Mouse (Mus musculus): ENCODE results near the gene Vmn1r203. TPM values are rescaled to one million over a fixed set of nuclear protein-coding genes. Genes with fewer than 3 reads are reported as not detected.
"Not testable (repeated sequence)": the region's sequence is repeated elsewhere in the genome, so short reads cannot be mapped to it uniquely, and the experiment has no call there.

The Vmn1r203 gene
- not detected in 2 replicates for polyA plus RNA-seq (2015; fragmentation: Nextera tagmentation; extraction: Ambion mirVana)

- no peak within 1 kb of the TSS for H3K27ac ChIP-seq
- H3K9me3 ChIP-seq, result no peaks in the 10 kb centered on the region
- no peaks in the 10 kb centered on the region for H3K27me3 ChIP-seq (replicated peaks)
- no peak for ATAC-seq (replicated peaks)
- no peak within 1 kb of the TSS for H3K4me2 ChIP-seq
- H3K4me3 ChIP-seq, result no peak within 1 kb of the TSS
- no peak within 1 kb of the TSS for H3K9ac ChIP-seq
- H3K4me1 ChIP-seq, result no peaks in the 10 kb centered on the region
- no peaks in the 10 kb centered on the region for H3K36me3 ChIP-seq (replicated peaks)
Observed at GRCm38 (mm10) chr13:22517814-22518213, at the start of gene Vmn1r203. Vmn1r203 (plus strand) TSS chr13:22518114.

GRCm38 (mm10) chr13:22471623-22472022 lies 46.3 kb upstream of the Vmn1r203 start, which contains the start of gene Vmn1r201:
Vmn1r201 (plus strand) TSS chr13:22471923.
- no peaks in the 10 kb centered on the region for H3K9me3 ChIP-seq
- no peaks in the 10 kb centered on the region for H3K36me3 ChIP-seq (replicated peaks)
- 78% methylated on average over 1 of the region's 1 CpGs for WGBS
- no peaks in the 10 kb centered on the region for H3K27me3 ChIP-seq (replicated peaks)
- H3K4me2 ChIP-seq, result no peak within 1 kb of the TSS
- no peak for ATAC-seq (replicated peaks)
- no peaks in the 10 kb centered on the region for H3K4me1 ChIP-seq
- no peak within 1 kb of the TSS for H3K9ac ChIP-seq
- H3K4me3 ChIP-seq, result no peak within 1 kb of the TSS
- H3K27ac ChIP-seq, result no peak within 1 kb of the TSS

GRCm38 (mm10) chr13:22502431-22502830 lies 15.5 kb upstream of the Vmn1r203 start:
- Histone ChIP-seq H3K4me1 (no peaks in the 10 kb centered on the region), H3K9ac (no peak overlapping the region), H3K36me3 (replicated peaks) (no peaks in the 10 kb centered on the region), H3K27ac (no peak overlapping the region), H3K9me3 (no peaks in the 10 kb centered on the region), H3K4me2 (no peak overlapping the region), H3K27me3 (replicated peaks) (no peaks in the 10 kb centered on the region), H3K4me3 (no peak overlapping the region)
- ATAC-seq (replicated peaks), result no peak
- 32% methylated on average over 3 of the region's 3 CpGs for WGBS

- ATAC-seq (replicated peaks), result no peak
- Histone ChIP-seq H3K9ac (no peak within 1 kb of the TSS), H3K4me3 (no peak within 1 kb of the TSS), H3K4me2 (no peak within 1 kb of the TSS), H3K36me3 (replicated peaks) (no peaks in the 10 kb centered on the region), H3K9me3 (no peaks in the 10 kb centered on the region), H3K4me1 (no peaks in the 10 kb centered on the region), H3K27ac (no peak within 1 kb of the TSS), H3K27me3 (replicated peaks) (no peaks in the 10 kb centered on the region)
Observed at GRCm38 (mm10) chr13:22505281-22505680, 12.6 kb upstream of the Vmn1r203 start, which contains the start of gene Vmn1r202. Vmn1r202 (minus strand) TSS chr13:22505381.

- WGBS, result 71% methylated on average over 1 of the region's 1 CpGs
- not testable (repeated sequence) for H3K36me3 ChIP-seq (replicated peaks); H3K27ac ChIP-seq; H3K4me1 ChIP-seq; H3K27me3 ChIP-seq (replicated peaks); ATAC-seq (replicated peaks); H3K4me2 ChIP-seq; H3K9ac ChIP-seq; H3K4me3 ChIP-seq; H3K9me3 ChIP-seq
Observed at GRCm38 (mm10) chr13:22552898-22553297, 35.0 kb downstream of the Vmn1r203 start, which contains the start of gene Vmn1r204. Vmn1r204 (plus strand) TSS chr13:22553198.

- not testable (repeated sequence) for H3K27ac ChIP-seq; H3K4me1 ChIP-seq; H3K36me3 ChIP-seq (replicated peaks); H3K9me3 ChIP-seq; H3K27me3 ChIP-seq (replicated peaks); H3K4me2 ChIP-seq; ATAC-seq (replicated peaks); H3K9ac ChIP-seq; H3K4me3 ChIP-seq
- WGBS, result 82% methylated on average over 3 of the region's 3 CpGs
Observed at GRCm38 (mm10) chr13:22574911-22575310, 57.0 kb downstream of the Vmn1r203 start.

Other genes with a start within 250 kb of the Vmn1r203 start
- gene Vmn1r195, start 247.6 kb upstream of the Vmn1r203 start, polyA plus RNA-seq (2015; fragmentation: Nextera tagmentation; extraction: Ambion mirVana), result not detected in 2 replicates
- not detected in 2 replicates for gene Vmn1r196, start 228.2 kb upstream of the Vmn1r203 start, polyA plus RNA-seq (2015; fragmentation: Nextera tagmentation; extraction: Ambion mirVana)
- gene Vmn1r197, start 193.5 kb upstream of the Vmn1r203 start, polyA plus RNA-seq (2015; fragmentation: Nextera tagmentation; extraction: Ambion mirVana), result not detected in 2 replicates
- gene Vmn1r198, start 167.8 kb upstream of the Vmn1r203 start, polyA plus RNA-seq (2015; fragmentation: Nextera tagmentation; extraction: Ambion mirVana), result not detected in 2 replicates
- gene Vmn1r199, start 138.3 kb upstream of the Vmn1r203 start, polyA plus RNA-seq (2015; fragmentation: Nextera tagmentation; extraction: Ambion mirVana), result not detected in 2 replicates
- gene Vmn1r200, start 127.7 kb upstream of the Vmn1r203 start, polyA plus RNA-seq (2015; fragmentation: Nextera tagmentation; extraction: Ambion mirVana), result 0.05 TPM in 1 of 2 replicates, not detected in the other
- not detected in 2 replicates for gene Vmn1r201, start 46.2 kb upstream of the Vmn1r203 start, polyA plus RNA-seq (2015; fragmentation: Nextera tagmentation; extraction: Ambion mirVana)
- gene Vmn1r202, start 12.7 kb upstream of the Vmn1r203 start, polyA plus RNA-seq (2015; fragmentation: Nextera tagmentation; extraction: Ambion mirVana), result 0.03 TPM in 1 of 2 replicates, not detected in the other
- not detected in 2 replicates for gene Vmn1r204, start 35.1 kb downstream of the Vmn1r203 start, polyA plus RNA-seq (2015; fragmentation: Nextera tagmentation; extraction: Ambion mirVana)
- gene Vmn1r205, start 74.9 kb downstream of the Vmn1r203 start, polyA plus RNA-seq (2015; fragmentation: Nextera tagmentation; extraction: Ambion mirVana), result not detected in 2 replicates
- gene Vmn1r206, start 106.1 kb downstream of the Vmn1r203 start, polyA plus RNA-seq (2015; fragmentation: Nextera tagmentation; extraction: Ambion mirVana), result not detected in 2 replicates
- gene Vmn1r207-ps, start 211.5 kb downstream of the Vmn1r203 start, polyA plus RNA-seq (2015; fragmentation: Nextera tagmentation; extraction: Ambion mirVana), result not detected in 2 replicates